8 mouse cellular contexts compared by ENCODE assay signal in the genomic region with DNA sequence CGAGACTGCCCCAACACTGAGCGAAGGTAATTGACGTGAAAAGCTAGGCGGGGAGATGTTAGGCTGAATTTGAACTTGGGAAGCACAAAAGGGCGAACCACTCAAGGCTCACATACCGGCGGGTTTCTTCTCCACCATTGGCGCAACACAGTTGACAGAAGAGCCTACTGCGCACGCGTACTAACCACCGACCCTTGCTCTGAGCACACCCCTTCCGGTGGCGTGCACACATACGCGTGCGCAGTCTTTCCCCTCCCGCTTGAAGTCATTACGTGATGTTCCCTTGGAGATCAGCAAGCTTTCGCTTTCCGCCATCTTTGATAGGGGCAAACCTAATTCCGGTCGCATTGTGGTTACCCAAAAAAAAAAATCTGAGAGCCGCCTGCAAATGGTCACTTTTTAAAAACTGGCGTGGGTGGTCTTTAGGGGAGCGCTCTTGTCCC. TPM values are rescaled to one million over a fixed set of nuclear protein-coding genes. Genes with fewer than 3 reads are reported as not detected.
A peak's percentile ranks its signal among the peaks of the same experiment; 100 is the strongest.
DNase-seq lines count a peak whose midpoint lies in the region; ATAC-seq lines count a peak whose summit lies in the region.

A gene (plus strand): TSS at position 325 of the 443 bp plus-strand sequence.

- no peaks in the 10 kb centered on the region for H3K9me3 ChIP-seq in heart, embryonic 13.5 days
- no peaks in the 10 kb centered on the region for H3K9me3 ChIP-seq in liver, embryonic 12.5 days (replicated peaks)
- no peaks in the 10 kb centered on the region for H3K9me3 ChIP-seq in stomach, embryonic 16.5 days (replicated peaks; ENCODE audit: control insufficient read depth, low read length)

- WGBS in heart, embryonic 13.5 days, result 0% methylated on average over 26 of the region's 26 CpGs
- 0% methylated on average over 26 of the region's 26 CpGs for WGBS in liver, embryonic 12.5 days (ENCODE audit: insufficient replicate concordance)
- WGBS in stomach, embryonic 16.5 days, result 0% methylated on average over 26 of the region's 26 CpGs

- H3K27me3 ChIP-seq in heart, embryonic 13.5 days (replicated peaks), result no peaks in the 10 kb centered on the region
- H3K27me3 ChIP-seq in liver, embryonic 12.5 days (replicated peaks), result no peaks in the 10 kb centered on the region
- no peaks in the 10 kb centered on the region for H3K27me3 ChIP-seq in stomach, embryonic 16.5 days (ENCODE audit: control insufficient read depth, insufficient read depth, low read length)

- peaks cover 50% of the 10 kb centered on the region for H3K36me3 ChIP-seq in heart, embryonic 13.5 days
- peaks cover 54% of the 10 kb centered on the region for H3K36me3 ChIP-seq in liver, embryonic 12.5 days
- H3K36me3 ChIP-seq in stomach, embryonic 16.5 days (ENCODE audit: control insufficient read depth, insufficient read depth, low read length), result peaks cover 21% of the 10 kb centered on the region

- H3K4me2 ChIP-seq in heart, embryonic 13.5 days, result peak within 1 kb of the TSS; percentile 87
- H3K4me2 ChIP-seq in liver, embryonic 12.5 days, result peak within 1 kb of the TSS; percentile 96
- H3K4me2 ChIP-seq in stomach, embryonic 16.5 days (ENCODE audit: low read depth, low read length), result peak within 1 kb of the TSS; percentile 79

- H3K4me1 ChIP-seq in brown adipose tissue, adult 24 weeks (ENCODE audit: control insufficient read depth, insufficient read depth, insufficient read length, low read length), result peaks cover 2% of the 10 kb centered on the region; the same call in 1 of the 2 replicates
- peaks cover 19% of the 10 kb centered on the region for H3K4me1 ChIP-seq in heart, embryonic 13.5 days
- H3K4me1 ChIP-seq in liver, embryonic 12.5 days, result peaks cover 27% of the 10 kb centered on the region
- peaks cover 15% of the 10 kb centered on the region for H3K4me1 ChIP-seq in stomach, embryonic 16.5 days (ENCODE audit: control insufficient read depth, insufficient read depth, low read length)

- peak within 1 kb of the TSS; percentile 83 for H3K4me3 ChIP-seq in brown adipose tissue, adult 24 weeks (ENCODE audit: insufficient read depth, low read depth, low read length)
- peak within 1 kb of the TSS; percentile 82 for H3K4me3 ChIP-seq in heart, embryonic 13.5 days
- H3K4me3 ChIP-seq in liver, embryonic 12.5 days, result peak within 1 kb of the TSS; percentile 88
- H3K4me3 ChIP-seq in stomach, embryonic 16.5 days (replicated peaks; ENCODE audit: low read length), result peak within 1 kb of the TSS; percentile 91

- peak within 1 kb of the TSS; percentile 96 for H3K9ac ChIP-seq in heart, embryonic 13.5 days
- peak within 1 kb of the TSS; percentile 95 for H3K9ac ChIP-seq in liver, embryonic 12.5 days
- peak within 1 kb of the TSS; percentile 95 for H3K9ac ChIP-seq in stomach, embryonic 16.5 days (ENCODE audit: low read length)

- ATAC-seq in heart, embryonic 13.5 days (ENCODE audit: extremely low read depth, insufficient number of reproducible peaks, low FRiP score, low TSS enrichment), result peak; percentile 85
- ATAC-seq in liver, embryonic 12.5 days, result peak; percentile 93
- ATAC-seq in stomach, embryonic 16.5 days (ENCODE audit: insufficient read depth, low FRiP score), result peak; percentile 92

- peak; percentile 100 for DNase-seq in CD4-positive, CD25-positive, alpha-beta regulatory T cell, adult 2 months (ENCODE audit: low read depth, low spot score)
- DNase-seq in fat pad, adult 2 months (ENCODE audit: extremely low read depth, low read depth, low spot score), result peak; percentile 72
- peak; percentile 98 for DNase-seq in kidney, postnatal 10 days
- peak; percentile 95 to 96 for DNase-seq in natural killer cell, adult 2 months (ENCODE audit: low spot score in 2 of 2)

- H3K27ac ChIP-seq in brown adipose tissue, adult 24 weeks (replicated peaks; ENCODE audit: low read depth, low read length), result peak within 1 kb of the TSS; percentile 84
- H3K27ac ChIP-seq in heart, embryonic 13.5 days (replicated peaks), result peak within 1 kb of the TSS; percentile 90
- H3K27ac ChIP-seq in liver, embryonic 12.5 days, result peak within 1 kb of the TSS; percentile 95
- H3K27ac ChIP-seq in stomach, embryonic 16.5 days (ENCODE audit: low read length), result peak within 1 kb of the TSS; percentile 93

RNA-seq across cellular contexts. Expression of the gene that starts here (rescaled TPM):
- polyA plus RNA-seq in brown adipose tissue, adult 24 weeks (2012; ENCODE audit: insufficient read depth, insufficient read length, missing spikeins), result 15.4 and 16.0 TPM in 2 replicates
- polyA plus RNA-seq in heart, embryonic 13.5 days (2015; fragmentation: Nextera tagmentation; extraction: Ambion mirVana), result 43.2 and 45.6 TPM in 2 replicates
- 17.3 and 22.1 TPM in 2 replicates for polyA plus RNA-seq in liver, embryonic 12.5 days (2016; fragmentation: Nextera tagmentation; extraction: Ambion mirVana)
- 46.1 and 53.7 TPM in 2 replicates for polyA plus RNA-seq in stomach, embryonic 16.5 days (2015; fragmentation: Nextera tagmentation; extraction: Ambion mirVana)

Comparison
In these comparisons a context has a peak if more than half of its experiments do, and no peak if none do; other contexts are left out.
1. Peak in every context shown above with its lines: DNase-seq, ATAC-seq, H3K4me3 ChIP-seq and H3K27ac ChIP-seq.